Mouse (Mus musculus): ENCODE data around the gene Nhsl1. TPM values are rescaled to one million over a fixed set of nuclear protein-coding genes. Genes with fewer than 3 reads are reported as not detected.

The Nhsl1 gene
- total RNA-seq, 2 experiments from 2014 or later = 23.7 to 28.9 TPM

DNA sequence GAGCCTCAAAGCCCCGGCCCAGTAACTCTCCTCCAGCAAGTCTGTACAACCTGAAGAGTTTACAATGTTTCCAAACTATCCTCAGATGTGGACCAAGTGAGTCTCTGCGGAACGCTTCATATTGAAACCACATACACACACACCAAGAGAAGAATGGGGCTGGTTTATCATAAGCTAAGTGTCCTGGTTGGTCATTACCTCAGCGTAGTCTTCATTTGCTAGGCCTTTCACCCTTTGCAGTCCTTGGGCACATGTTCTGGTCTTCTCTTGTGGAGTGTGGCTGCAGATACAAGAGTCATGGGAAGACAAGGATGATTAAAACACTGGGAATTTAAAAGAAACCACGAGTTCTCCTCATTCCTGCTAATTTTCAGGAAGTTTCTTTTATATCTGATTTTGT, 34.2 kb downstream of the Nhsl1 start:
- Histone ChIP-seq H3K27ac (no peak overlapping the region), H3K4me3 (no peak overlapping the region)
- no peak for TF ChIP-seq CTCF (IDR thresholded peaks at IDR 0.05)
- intact Hi-C loops (cut with DNase I) = no loop called here
- no peak for DNase-seq (ENCODE audit: extremely low spot score in 1 of 2, low spot score in 2 of 2)

DNA sequence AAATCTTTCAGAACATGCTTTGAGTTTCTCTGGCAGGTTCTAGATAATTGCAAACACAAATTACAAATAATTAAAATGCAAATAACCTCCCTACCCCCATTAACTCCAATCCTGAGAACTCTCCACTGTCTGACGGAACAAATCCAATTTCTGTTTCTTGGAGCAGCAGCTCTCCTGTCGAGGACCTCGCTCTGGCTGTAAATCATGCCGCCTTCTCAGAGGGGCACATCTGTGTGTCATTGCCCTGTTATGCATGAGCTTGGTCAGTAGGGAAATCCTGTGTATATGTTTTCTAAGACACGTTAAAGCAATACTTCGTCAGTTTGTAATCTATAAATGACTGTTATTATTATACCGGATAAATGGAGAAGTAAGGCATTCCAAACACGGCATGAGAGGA, 35.3 kb downstream of the Nhsl1 start:
- intact Hi-C loops (cut with DNase I) = no loop called here

DNA sequence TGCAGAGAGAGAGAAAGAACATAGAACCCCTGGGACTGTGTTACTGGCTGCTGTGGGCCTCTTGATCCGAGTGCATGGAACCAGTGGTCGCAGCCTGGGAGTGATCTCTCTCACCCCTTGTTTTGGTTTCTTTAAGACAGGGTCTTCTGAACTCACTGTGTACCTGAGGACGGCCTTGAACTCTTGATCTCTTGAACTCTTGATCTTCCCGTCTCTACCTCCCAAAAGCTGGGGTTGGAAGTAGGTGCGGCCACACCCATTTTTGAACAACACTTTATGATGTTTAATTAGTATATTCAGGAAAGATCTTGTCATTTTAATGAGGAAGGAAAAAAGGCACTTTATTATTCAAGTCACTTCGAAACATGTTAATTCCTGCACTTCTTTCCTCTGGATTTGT, 37.7 kb downstream of the Nhsl1 start:
- intact Hi-C loops (cut with DNase I) = no loop called here
- no peak for TF ChIP-seq CTCF (IDR thresholded peaks at IDR 0.05)
- DNase-seq (ENCODE audit: extremely low spot score in 1 of 2, low spot score in 2 of 2) = no peak
- no peak overlapping the region for H3K4me3 ChIP-seq
- H3K27ac ChIP-seq = no peak overlapping the region

More for the DNA sequence above, 35.3 kb downstream of the Nhsl1 start:
- no peak for TF ChIP-seq CTCF (IDR thresholded peaks at IDR 0.05)
- H3K4me3 ChIP-seq = no peak overlapping the region
- H3K27ac ChIP-seq = no peak overlapping the region
- no peak for DNase-seq (ENCODE audit: extremely low spot score in 1 of 2, low spot score in 2 of 2)

DNA sequence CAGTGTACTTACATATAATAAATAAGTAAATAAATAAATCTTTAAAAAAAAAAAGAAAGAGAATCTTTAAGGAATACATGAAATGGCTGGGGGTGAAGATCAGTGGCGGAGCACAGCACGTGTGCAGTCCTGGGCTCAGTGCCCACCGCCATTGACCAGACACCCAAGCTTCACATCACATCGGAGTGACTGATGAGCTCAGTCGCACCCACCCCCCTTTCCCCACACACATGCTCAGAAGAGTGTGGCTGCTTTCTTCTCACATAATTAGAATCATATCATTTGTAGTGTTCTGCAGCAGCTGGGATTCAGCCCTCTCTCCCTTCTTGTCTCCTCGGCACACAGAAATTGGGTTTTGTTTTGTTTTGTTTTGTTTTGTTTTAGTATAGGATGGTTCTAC, 38.4 kb downstream of the Nhsl1 start:
- TF ChIP-seq CTCF (IDR thresholded peaks at IDR 0.05) = no peak
- DNase-seq (ENCODE audit: extremely low spot score in 1 of 2, low spot score in 2 of 2) = no peak
- intact Hi-C loops (cut with DNase I) = loop anchor here (1.0 kb wide), 1 partner anchor 32 kb away; no protein-coding TSS in a partner anchor
- Histone ChIP-seq H3K27ac (no peak overlapping the region), H3K4me3 (no peak overlapping the region)

DNA sequence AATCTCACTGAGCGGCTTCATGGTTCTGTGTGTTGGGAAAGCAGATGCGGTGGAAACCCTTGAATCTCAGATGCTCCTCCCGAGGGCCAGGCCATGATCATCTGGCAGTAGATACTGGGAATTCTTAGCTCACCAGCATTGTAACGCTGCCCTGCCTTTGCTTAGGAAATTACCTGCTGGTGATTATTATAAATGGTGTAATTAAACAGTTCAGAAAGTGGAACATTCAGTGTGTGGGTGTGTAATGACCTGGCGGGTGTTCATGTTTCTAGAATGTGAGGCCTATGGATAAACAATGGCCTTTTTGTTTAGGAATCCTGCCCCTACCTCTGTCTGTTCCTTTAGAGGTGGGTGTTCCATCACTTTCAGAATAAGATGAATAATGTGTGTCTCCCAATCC, 39.7 kb downstream of the Nhsl1 start:
- no peak for DNase-seq (ENCODE audit: extremely low spot score in 1 of 2, low spot score in 2 of 2)
- Histone ChIP-seq H3K4me3 (no peak overlapping the region), H3K27ac (no peak overlapping the region)
- intact Hi-C loops (cut with DNase I) = no loop called here
- no peak for TF ChIP-seq CTCF (IDR thresholded peaks at IDR 0.05)

DNA sequence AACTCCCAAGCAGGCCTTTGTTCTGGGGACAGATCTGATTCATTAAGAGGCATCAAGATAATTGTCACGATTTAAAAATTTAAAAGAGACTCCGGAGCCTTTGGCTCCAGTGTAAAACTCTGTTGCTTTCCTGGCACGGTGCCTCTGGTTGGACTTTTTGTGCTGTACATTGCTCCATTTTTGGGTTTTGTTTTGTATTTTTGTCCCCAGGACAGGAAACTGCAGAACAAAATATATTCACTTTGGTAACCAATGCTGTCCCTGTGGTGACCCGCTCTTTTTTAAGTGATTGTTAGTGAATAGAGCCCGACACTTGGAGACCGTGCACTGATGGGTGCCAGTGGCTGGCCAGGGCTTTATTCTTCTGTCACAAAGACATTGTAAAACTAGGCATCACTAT, 41.4 kb downstream of the Nhsl1 start:
- TF ChIP-seq CTCF (IDR thresholded peaks at IDR 0.05) = no peak
- intact Hi-C loops (cut with DNase I) = no loop called here
- H3K27ac ChIP-seq = no peak overlapping the region

DNA sequence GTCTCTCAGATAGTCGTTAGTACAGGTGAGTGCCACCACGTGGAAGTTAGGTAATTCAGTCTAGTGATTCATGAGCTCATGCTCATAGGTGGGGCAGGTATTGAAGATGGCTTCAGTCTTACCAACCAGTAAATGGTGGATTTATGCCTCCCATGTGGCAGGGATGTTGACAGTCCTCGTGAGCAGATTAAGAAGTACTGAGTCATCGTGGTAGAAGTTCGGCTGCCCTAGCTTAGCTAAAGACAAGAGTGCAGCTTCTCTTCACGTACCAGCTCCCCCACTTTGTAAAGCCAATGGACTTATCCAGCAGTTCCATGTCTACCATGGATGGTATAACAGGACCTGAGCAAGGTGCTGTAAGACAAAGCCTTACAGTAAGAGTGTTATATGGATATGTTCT, 46.6 kb downstream of the Nhsl1 start:
- TF ChIP-seq CTCF (IDR thresholded peaks at IDR 0.05) = no peak
- H3K27ac ChIP-seq = no peak overlapping the region
- intact Hi-C loops (cut with DNase I) = no loop called here
- H3K4me3 ChIP-seq = no peak overlapping the region
- no peak for DNase-seq (ENCODE audit: extremely low spot score in 1 of 2, low spot score in 2 of 2)

More for the DNA sequence above, 41.4 kb downstream of the Nhsl1 start:
- H3K4me3 ChIP-seq = no peak overlapping the region
- peak in 1 of 2 experiments; percentile 25 for DNase-seq (ENCODE audit: extremely low spot score in 1 of 2, low spot score in 2 of 2)

DNA sequence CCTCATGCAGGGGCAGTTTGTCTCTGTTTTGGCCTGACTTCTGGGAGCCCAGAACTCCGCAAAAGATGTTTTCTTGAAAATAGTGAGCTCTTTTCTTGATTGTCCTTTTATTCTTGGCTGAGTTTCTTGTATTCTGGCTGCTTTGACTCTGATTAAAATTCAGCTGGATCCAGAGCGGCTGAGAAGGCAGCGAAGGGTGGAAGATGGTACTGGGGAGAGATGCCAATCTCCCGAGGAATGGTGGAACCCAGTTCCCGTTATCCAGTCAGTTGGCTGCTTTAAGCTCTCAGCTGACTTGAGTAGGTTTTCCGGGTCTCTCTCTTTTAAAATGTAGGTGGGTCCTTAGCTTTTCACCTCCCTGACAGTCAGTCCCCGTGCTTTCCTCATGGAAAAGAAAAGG, 47.9 kb downstream of the Nhsl1 start:
- no peak overlapping the region for H3K4me3 ChIP-seq

DNA sequence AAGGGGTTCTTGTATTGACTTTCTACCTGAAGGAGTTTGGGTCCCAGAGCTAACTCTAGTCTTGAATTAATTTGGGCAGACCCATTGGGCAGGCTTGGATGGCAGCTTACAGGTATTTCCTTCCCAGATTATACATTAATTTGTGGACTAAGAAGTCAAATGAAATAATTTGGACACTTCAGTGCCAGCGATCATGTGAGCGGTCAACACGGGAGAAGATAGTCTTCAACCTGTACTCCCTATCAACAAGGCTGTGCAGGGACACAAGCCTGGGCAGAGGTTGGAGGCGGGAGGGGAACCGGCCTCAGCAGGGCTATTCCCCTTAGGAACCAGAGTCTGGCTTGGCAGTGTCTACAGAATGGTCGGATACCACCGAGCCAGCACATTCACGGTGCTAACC, 49.3 kb downstream of the Nhsl1 start:
- intact Hi-C loops (cut with DNase I) = no loop called here
- no peak for TF ChIP-seq CTCF (IDR thresholded peaks at IDR 0.05)

More for the DNA sequence above, 47.9 kb downstream of the Nhsl1 start:
- intact Hi-C loops (cut with DNase I) = loop anchor here (2.0 kb wide), 1 partner anchor 22 kb away; no protein-coding TSS in a partner anchor
- no peak overlapping the region for H3K27ac ChIP-seq
- no peak for DNase-seq (ENCODE audit: extremely low spot score in 1 of 2, low spot score in 2 of 2)
- no peak for TF ChIP-seq CTCF (IDR thresholded peaks at IDR 0.05)

DNA sequence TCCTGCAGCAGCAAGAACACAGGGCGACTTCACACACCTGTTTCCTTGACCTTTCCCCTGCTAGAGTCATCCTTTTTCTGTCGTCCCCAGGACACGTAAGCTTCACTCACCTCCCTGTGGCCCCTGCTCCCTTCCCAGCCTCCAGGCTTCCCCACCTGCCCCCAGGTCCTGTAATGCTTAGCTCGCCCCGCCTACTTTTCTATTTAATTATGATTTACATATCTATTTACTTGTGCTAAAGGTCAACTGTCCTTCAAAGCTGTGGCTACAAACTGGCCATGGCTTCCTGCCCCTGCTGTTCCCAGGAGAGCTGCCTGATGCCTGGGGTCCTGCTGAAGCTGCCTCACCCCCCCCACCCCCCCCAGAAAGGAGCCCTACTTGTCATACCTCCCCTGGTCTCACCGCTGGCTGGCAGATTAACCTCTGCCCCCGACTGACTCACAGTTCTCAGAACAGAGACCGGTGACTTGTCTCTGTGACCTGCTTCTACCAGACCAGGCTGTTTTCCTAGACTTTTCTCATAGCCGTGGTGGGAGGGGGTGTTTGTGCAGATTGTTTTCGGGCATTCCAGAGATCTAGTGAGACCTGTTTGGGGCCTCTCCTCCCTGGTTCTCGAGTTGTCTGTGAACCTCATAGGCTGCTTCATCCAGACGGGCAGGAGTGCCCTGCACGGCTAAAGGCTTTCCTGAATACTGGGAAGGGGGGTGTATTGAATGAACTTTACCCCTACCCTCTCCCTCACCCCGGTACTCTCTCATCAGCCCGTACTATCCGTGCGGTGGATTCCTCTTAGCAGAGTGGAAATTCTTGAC, 51.9 kb downstream of the Nhsl1 start:
- no peak for TF ChIP-seq CTCF (IDR thresholded peaks at IDR 0.05)
- DNase-seq (ENCODE audit: extremely low spot score in 1 of 2, low spot score in 2 of 2) = no peak
- H3K4me3 ChIP-seq = no peak overlapping the region
- intact Hi-C loops (cut with DNase I) = no loop called here
- H3K27ac ChIP-seq = no peak overlapping the region

More for the DNA sequence above, 49.3 kb downstream of the Nhsl1 start:
- H3K27ac ChIP-seq = no peak overlapping the region
- no peak for DNase-seq (ENCODE audit: extremely low spot score in 1 of 2, low spot score in 2 of 2)
- H3K4me3 ChIP-seq = no peak overlapping the region

DNA sequence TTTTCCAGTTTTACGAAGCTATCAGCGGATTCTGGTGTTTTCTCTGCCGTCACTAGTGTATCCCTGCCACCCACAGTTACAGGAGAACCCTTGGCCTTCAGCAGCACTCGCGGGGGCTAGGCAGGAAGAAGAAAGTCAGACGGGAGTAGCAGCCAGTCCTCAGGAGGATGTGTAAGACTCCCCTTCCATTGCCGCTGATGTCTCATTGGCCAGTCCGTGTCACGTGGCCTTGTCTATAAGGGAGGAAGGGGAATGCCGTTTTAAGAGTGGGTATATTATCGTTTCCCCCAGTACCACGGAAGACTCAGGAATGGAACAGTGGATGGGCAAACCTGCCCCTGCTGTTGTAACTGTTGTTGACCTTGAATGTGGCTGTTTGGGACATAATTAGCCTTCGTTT, 53.1 kb downstream of the Nhsl1 start:
- H3K4me3 ChIP-seq = no peak overlapping the region
- H3K27ac ChIP-seq = no peak overlapping the region
- TF ChIP-seq CTCF (IDR thresholded peaks at IDR 0.05) = no peak
- intact Hi-C loops (cut with DNase I) = no loop called here
- DNase-seq (ENCODE audit: extremely low spot score in 1 of 2, low spot score in 2 of 2) = no peak

DNA sequence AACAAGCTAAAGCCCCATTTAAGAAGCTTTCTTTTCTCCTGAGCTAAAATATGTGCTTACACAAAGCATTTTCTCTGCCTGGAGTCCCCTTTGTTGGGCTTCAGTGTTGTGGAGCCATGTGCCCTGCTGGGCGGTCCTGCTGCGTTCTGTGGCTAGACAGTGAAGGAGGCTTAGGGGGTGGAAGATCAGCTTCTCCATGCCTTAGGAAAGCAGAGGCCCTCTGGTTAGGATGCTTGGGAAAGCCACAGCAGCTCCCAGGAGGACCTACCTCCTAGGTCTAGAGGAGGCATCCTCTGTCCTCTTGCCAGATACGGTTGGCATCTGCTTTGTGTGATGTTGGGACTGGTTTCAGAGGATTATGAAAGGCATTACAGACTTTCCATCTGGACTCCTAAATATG, 56.5 kb downstream of the Nhsl1 start:
- Histone ChIP-seq H3K4me3 (no peak overlapping the region), H3K27ac (no peak overlapping the region)
- intact Hi-C loops (cut with DNase I) = no loop called here
- DNase-seq (ENCODE audit: extremely low spot score in 1 of 2, low spot score in 2 of 2) = no peak
- TF ChIP-seq CTCF (IDR thresholded peaks at IDR 0.05) = no peak

DNA sequence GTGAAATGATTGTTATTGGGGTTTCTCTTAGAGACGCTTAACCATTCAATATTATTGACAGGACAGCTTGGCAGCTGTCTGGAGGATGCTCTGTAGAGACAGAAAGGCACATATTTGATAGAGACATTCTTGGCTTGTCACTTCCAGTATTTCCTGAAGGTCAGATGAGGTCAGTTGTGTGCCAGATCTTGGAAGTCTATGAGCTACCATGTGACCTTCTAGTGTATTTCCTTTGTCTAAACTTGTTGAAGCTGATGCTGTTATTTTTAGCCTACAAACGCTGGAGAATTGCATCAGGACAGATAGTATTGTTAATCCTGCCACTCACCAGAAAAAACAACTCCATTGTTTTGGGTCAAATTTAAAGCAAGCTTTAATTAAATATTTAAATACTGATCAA, 66.0 kb downstream of the Nhsl1 start:
- TF ChIP-seq CTCF (IDR thresholded peaks at IDR 0.05) = no peak
- H3K27ac ChIP-seq = no peak overlapping the region
- intact Hi-C loops (cut with DNase I) = no loop called here

More for the DNA sequence above, 66.0 kb downstream of the Nhsl1 start:
- DNase-seq (ENCODE audit: extremely low spot score in 1 of 2, low spot score in 2 of 2) = no peak
- H3K4me3 ChIP-seq = no peak overlapping the region
